Mouse (Mus musculus) lung, adult 2 months (tissue): ENCODE data around the gene Zfp503.

Experiments
- CTCF ChIP-seq: fragments of 200-500 bp; IDR thresholded peaks from 2 replicates; pipeline ENCODE4 v1.5.1; 2011; ENCODE audit warnings: mild to moderate bottlenecking, low read length, control low read depth; ENCODE audit not compliant: insufficient read depth
- POLR2A ChIP-seq: fragments of 200-500 bp; IDR thresholded peaks from 2 replicates; pipeline ENCODE4 v1.6.1; 2011; ENCODE audit warnings: low read depth, mild to moderate bottlenecking, control low read depth, low read length, borderline replicate concordance; ENCODE audit errors: extremely low read depth

DNA sequence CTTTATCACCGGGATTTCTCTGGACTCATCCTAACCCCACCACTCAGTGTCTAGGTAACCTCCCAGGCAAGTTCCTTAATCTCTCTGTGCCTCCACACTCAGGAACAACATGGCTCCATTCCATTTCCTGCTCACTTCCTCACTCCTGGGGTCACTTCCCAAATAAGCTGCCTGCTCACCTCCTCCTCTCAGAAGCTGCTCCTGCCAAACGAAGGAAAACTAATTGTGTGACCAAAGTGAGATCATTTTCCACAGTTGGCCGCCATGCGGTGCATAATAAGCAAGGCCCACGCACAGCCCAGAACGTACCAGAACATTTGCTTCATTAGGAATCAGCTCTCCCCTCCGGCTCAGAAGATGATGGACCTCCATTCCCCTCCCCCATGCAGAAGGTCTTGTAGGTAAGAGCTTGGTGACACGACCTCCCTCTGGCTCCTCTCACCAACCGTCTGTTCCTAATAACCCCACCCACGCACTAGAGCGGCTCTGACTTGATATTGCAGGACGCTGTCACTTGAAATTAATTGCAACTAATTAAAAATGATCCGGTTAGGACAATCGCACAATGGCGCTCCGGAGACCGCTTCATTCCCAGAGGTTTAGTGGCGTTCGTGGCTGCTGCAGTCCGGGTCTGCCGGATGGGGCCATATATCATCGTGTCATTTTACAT is 26.9 kb downstream of the Zfp503 start:
- TF ChIP-seq POLR2A (no peak), CTCF (no peak)
